Mouse (Mus musculus) limb, embryonic 14.5 days (tissue): ENCODE measurements around the gene Bmx. TPM values are rescaled to one million over a fixed set of nuclear protein-coding genes. Genes with fewer than 3 reads are reported as not detected.

Experiments
- ATAC-seq: fragments of 200-750 bp; cut with Nextera tagmentation; 2 replicates; pipeline ENCODE4 v1.8.0; 2017; ENCODE audit warnings: low read depth, moderate number of reproducible peaks, moderate TSS enrichment; ENCODE audit not compliant: low FRiP score
- DNase-seq: peaks from one replicate; pipeline ENCODE4 v3.0.0-alpha.2; 2015; ENCODE audit warnings: low spot score
- H3K27ac ChIP-seq: fragments of 300-500 bp; sonication (generic); replicated peaks from 2 replicates; pipeline ENCODE4 v1.5.1; 2014; ENCODE audit warnings: low read depth, mild to moderate bottlenecking, low read length, moderate library complexity, mixed read lengths
- H3K27me3 ChIP-seq: fragments of 300-500 bp; sonication (generic); 2 replicates; pipeline ENCODE4 v1.6.1; 2014; ENCODE audit warnings: low read length, mixed read lengths; ENCODE audit not compliant: control insufficient read depth, insufficient read depth
- H3K36me3 ChIP-seq: fragments of 300-500 bp; sonication (generic); 2 replicates; pipeline ENCODE4 v1.6.1; 2014; ENCODE audit warnings: mild to moderate bottlenecking, low read length, moderate library complexity, mixed read lengths; ENCODE audit not compliant: control insufficient read depth, insufficient read depth
- H3K4me1 ChIP-seq: fragments of 300-500 bp; sonication (generic); 2 replicates; pipeline ENCODE4 v1.6.1; 2014; ENCODE audit warnings: antibody characterized with exemption, low read length, mixed read lengths; ENCODE audit not compliant: control insufficient read depth, insufficient read depth
- H3K4me2 ChIP-seq: fragments of 300-500 bp; sonication (generic); replicated peaks from 2 replicates; pipeline ENCODE4 v1.6.1; 2014; ENCODE audit warnings: low read depth, mild to moderate bottlenecking, low read length, moderate library complexity; ENCODE audit not compliant: severe bottlenecking
- H3K4me3 ChIP-seq: fragments of 300-500 bp; sonication (generic); replicated peaks from 2 replicates; pipeline ENCODE4 v1.5.1; 2014; ENCODE audit warnings: low read length
- H3K9ac ChIP-seq: fragments of 300-500 bp; sonication (generic); 2 replicates; pipeline ENCODE4 v1.6.1; 2014; ENCODE audit warnings: mild to moderate bottlenecking, low read depth, low read length, moderate library complexity; ENCODE audit not compliant: severe bottlenecking
- H3K9me3 ChIP-seq: fragments of 300-500 bp; sonication (generic); 2 replicates; pipeline ENCODE4 v1.6.1; 2016; ENCODE audit warnings: low read length; ENCODE audit not compliant: control insufficient read depth
- POLR2A ChIP-seq: fragments of 200-500 bp; IDR thresholded peaks from 2 replicates; pipeline ENCODE4 v1.8.0; 2012; ENCODE audit warnings: inconsistent platforms, mild to moderate bottlenecking, moderate library complexity, borderline replicate concordance; ENCODE audit not compliant: insufficient read depth, insufficient read length; ENCODE audit errors: extremely low read depth
- WGBS: fragments of 180-500 bp; shearing (Covaris S2); extraction: QIAGEN DNeasy Blood & Tissue Kit; methylation state at CpG from one replicate; pipeline ENCODE4 v1.1.7; 2014; 5-methylcytosine and 5-hydroxymethylcytosine counted together
- polyA plus RNA-seq, 2 experiments: library from polyadenylated mRNA; depleted of rRNA in 1 of 2; stranded (reverse) in 1 of 2; unstranded in 1 of 2; fragments of >200 nt; fragmentation: Nextera tagmentation in 1 of 2; extraction: Ambion mirVana in 1 of 2; gene quantifications; 2 replicates each; pipeline versions ENCODE4 v1.2.1 to v1.2.3; 2012 to 2014

Gene Bmx
- polyA plus RNA-seq, 2 experiments = 0.48 to 0.50 TPM

DNA sequence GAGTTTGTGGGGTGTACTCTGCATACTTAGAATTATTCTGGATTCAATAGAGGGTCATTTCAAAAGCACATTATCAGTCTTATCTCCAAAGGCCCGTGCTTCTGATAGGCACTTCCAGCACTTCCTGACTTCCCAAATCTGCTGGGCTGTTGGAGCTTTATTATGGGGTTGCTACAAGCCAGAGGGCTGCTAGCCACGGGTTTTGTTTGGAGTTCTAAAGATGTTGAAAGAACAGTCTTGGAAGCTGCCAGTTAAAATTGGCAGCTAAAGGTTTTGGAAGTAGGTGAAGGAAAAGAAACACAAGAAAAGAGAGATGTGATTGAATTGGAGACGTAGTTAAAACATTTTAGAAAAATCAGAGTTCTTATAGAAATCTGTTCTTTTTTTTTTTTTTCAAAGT lies 17.5 kb upstream of the Bmx start:
- Histone ChIP-seq H3K36me3 (no peaks in the 10 kb centered on the region), H3K27me3 (peaks cover 2% of the 10 kb centered on the region; the same call in 1 of the 2 replicates), H3K9ac (no peak overlapping the region), H3K9me3 (no peaks in the 10 kb centered on the region), H3K27ac (no peak overlapping the region), H3K4me2 (no peak overlapping the region), H3K4me3 (no peak overlapping the region), H3K4me1 (no peaks in the 10 kb centered on the region)
- DNase-seq (no peak), ATAC-seq (no peak)
- WGBS = 54% methylated on average over 3 of the region's 3 CpGs
- TF ChIP-seq POLR2A = no peak

- Histone ChIP-seq H3K4me3 (no peak overlapping the region), H3K27ac (no peak overlapping the region), H3K27me3 (peaks cover 4% of the 10 kb centered on the region; the same call in 1 of the 2 replicates), H3K4me2 (no peak overlapping the region), H3K9me3 (no peaks in the 10 kb centered on the region), H3K36me3 (no peaks in the 10 kb centered on the region), H3K9ac (no peak overlapping the region), H3K4me1 (no peaks in the 10 kb centered on the region)
- no peak for ATAC-seq
- 80% methylated on average over 3 of the region's 3 CpGs for WGBS
- no peak for TF ChIP-seq POLR2A
- DNase-seq = no peak
Measured at GRCm38 (mm10) chrX:164270603-164271002, 12.6 kb upstream of the Bmx start.

DNA sequence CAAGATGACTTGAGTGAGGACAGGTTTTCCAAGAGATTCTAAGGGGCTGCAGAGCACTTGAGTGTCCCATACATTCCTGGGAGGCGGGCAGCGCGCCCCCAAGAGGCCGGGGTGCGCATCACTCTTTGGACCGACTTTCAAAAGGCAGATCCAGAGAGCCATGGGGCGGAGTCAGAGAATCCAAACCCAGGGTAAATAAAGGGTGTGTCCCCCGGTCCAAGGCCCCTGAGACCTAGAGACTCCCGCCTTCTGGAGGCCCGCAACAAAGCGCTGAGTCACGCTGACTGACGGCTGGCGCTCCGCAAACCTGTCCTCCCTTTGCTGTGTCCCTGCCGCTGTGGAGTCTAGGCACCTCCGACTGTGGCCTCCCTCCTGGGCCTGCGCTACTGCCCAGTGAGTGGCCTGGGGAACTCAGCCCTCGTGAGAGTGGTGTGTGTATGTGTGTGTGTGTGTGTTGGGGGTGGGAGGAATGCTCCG lies 11.3 kb upstream of the Bmx start, which contains the start of gene Pir:
Pir (plus strand) TSS at position 87 of the 477 bp plus-strand sequence.
- Histone ChIP-seq H3K36me3 (no peaks in the 10 kb centered on the region), H3K9ac (peak within 1 kb of the TSS; percentile 45), H3K4me1 (no peaks in the 10 kb centered on the region), H3K4me3 (peak within 1 kb of the TSS; percentile 33), H3K27me3 (peaks cover 4% of the 10 kb centered on the region; the same call in 1 of the 2 replicates), H3K27ac (no peak within 1 kb of the TSS), H3K9me3 (no peaks in the 10 kb centered on the region), H3K4me2 (peak within 1 kb of the TSS; percentile 51)
- no peak for TF ChIP-seq POLR2A
- WGBS = 12% methylated on average over 19 of the region's 20 CpGs
- peak; percentile 28 for DNase-seq
- peak; percentile 63 for ATAC-seq

- Histone ChIP-seq H3K4me3 (no peak overlapping the region), H3K36me3 (no peaks in the 10 kb centered on the region), H3K4me1 (no peaks in the 10 kb centered on the region), H3K27me3 (no peaks in the 10 kb centered on the region), H3K4me2 (no peak overlapping the region), H3K9me3 (no peaks in the 10 kb centered on the region), H3K9ac (no peak overlapping the region), H3K27ac (no peak overlapping the region)
- DNase-seq (no peak), ATAC-seq (no peak)
- TF ChIP-seq POLR2A = no peak
- 29% methylated on average over 1 of the region's 1 CpGs for WGBS
Measured at GRCm38 (mm10) chrX:164264861-164265260, 6.9 kb upstream of the Bmx start.

GRCm38 (mm10) chrX:164262286-164262685 lies 4.3 kb upstream of the Bmx start:
- H3K9me3 ChIP-seq = no peaks in the 10 kb centered on the region
- H3K4me1 ChIP-seq = no peaks in the 10 kb centered on the region
- no peak for TF ChIP-seq POLR2A
- no peak overlapping the region for H3K27ac ChIP-seq
- no peak overlapping the region for H3K4me3 ChIP-seq
- WGBS = 63% methylated on average over 2 of the region's 2 CpGs
- 0 out of 2 replicates have a peak, but pooled peaks cover 4% of the 10 kb centered on the region for H3K27me3 ChIP-seq
- H3K36me3 ChIP-seq = no peaks in the 10 kb centered on the region
- DNase-seq (no peak), ATAC-seq (no peak)
- H3K4me2 ChIP-seq = no peak overlapping the region
- H3K9ac ChIP-seq = no peak overlapping the region
